Mouse (Mus musculus): Measurements from ENCODE around the gene S100a13.

- TF ChIP-seq CTCF (IDR thresholded peaks at IDR 0.05; ENCODE audit: control insufficient read depth, insufficient read depth, low read length), result 0 out of 2 replicates have a peak, but pooled peaks have one; percentile 23
- TF ChIP-seq POLR2A (IDR thresholded peaks at IDR 0.05; ENCODE audit: borderline replicate concordance, control insufficient read depth, low read depth, low read length), result peak; percentile 69; the same call in 1 of the 2 replicates
Observed at GRCm38 (mm10) chr3:90475831-90476611, 38.2 kb upstream of the S100a13 start, which contains the start of gene Ilf2.

Data from bone marrow, adult 2 months (tissue).